Mouse (Mus musculus) olfactory bulb, adult 2 months (tissue): ENCODE measurements around the gene Grk3.

Experiments
- CTCF ChIP-seq: fragments of 200-500 bp; IDR thresholded peaks from 2 replicates; pipeline ENCODE4 v1.5.1; 2012; ENCODE audit warnings: low read depth, mild to moderate bottlenecking, low read length, moderate library complexity; ENCODE audit not compliant: insufficient read depth
- POLR2A ChIP-seq: fragments of 200-500 bp; IDR thresholded peaks from 2 replicates; pipeline ENCODE4 v1.6.1; 2012; ENCODE audit warnings: mild to moderate bottlenecking, low read depth, low read length, moderate library complexity; ENCODE audit not compliant: insufficient read depth

GRCm38 (mm10) chr5:112950847-112951246 lies 64.7 kb downstream of the Grk3 start:
- TF ChIP-seq CTCF (no peak), POLR2A (no peak)
